Mouse (Mus musculus) cerebellum, postnatal 36 days (tissue): ENCODE measurements around the gene Trim2.
A peak's percentile ranks its signal among the peaks of the same experiment; 100 is the strongest.

Experiments
- DNase-seq, 2 experiments: peaks; one replicate each; pipeline ENCODE4 v3.0.0; 2021 to 2022; ENCODE audit warnings: mixed read lengths in 2 of 2

The Trim2 gene

GRCm38 (mm10) chr3:84284796-84285195 is 21.9 kb downstream of the Trim2 start:
- no peak for DNase-seq

- DNase-seq: no peak
Measured at GRCm38 (mm10) chr3:84283524-84283923, 23.2 kb downstream of the Trim2 start.

DNA sequence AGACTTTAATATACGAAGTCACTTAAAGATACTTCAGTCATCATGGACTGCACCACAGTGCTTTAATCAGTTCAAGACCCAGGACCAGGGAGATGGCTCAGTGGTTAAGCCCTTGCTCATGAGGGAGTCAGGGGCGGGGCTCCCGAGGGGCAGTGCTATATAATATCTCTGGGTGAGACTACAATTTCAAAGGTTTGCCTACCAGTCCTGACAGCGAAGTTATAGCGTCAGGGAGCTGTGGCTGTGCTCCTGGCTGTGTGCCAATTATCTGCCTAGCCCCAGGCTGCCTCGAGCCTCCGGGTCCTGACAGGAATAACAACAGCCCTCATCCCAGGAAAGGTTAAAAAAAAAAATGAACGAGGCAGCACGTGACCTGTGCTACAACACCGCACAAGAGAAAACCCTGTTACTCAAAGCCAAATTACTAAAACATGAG is 24.7 kb downstream of the Trim2 start:
- no peak for DNase-seq

DNA sequence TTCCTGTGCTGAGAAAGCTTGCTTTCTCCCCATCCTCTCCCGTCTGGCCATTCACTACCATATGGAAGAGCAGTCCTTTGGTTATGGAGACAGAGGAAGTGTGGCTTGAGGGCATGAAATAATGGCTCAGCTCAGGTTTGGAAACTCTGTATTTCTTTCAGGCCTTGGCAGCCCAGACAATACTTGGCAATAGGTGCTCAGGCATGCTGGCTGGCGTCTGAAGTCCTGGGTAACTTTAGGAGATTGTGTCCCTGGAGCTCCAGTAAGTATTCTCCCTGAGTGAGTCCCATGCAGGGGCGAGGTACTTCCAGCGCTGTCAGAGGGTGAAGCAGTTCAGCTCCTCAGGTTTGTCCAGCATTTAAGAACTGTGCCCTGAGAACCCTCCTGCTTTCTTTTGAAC is 27.9 kb downstream of the Trim2 start:
- no peak for DNase-seq

GRCm38 (mm10) chr3:84275124-84275523 is 31.6 kb downstream of the Trim2 start:
- no peak for DNase-seq

GRCm38 (mm10) chr3:84272293-84273015 is 34.2 kb downstream of the Trim2 start:
- no peak for DNase-seq

- DNase-seq: no peak
Measured at GRCm38 (mm10) chr3:84271794-84272193, 34.9 kb downstream of the Trim2 start.

DNA sequence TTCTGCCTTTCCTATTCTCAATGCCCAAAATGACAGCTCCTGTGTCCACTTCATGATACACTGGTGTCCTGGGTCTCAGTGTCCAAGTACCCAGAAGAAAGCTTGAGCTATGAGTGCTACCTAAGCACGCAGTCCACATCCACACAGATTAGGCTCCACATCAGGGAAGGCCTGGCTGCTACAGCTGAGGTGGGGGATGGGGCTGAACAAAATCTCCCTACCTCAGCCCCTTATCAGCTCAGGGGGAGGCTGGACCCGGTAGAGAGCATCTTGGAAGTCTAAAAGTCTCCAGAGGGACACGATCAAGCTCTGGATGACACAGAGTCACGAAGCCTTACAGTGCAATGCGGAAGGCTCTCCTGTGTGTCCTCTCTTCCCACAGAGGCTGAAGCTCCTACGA is 35.6 kb downstream of the Trim2 start:
- DNase-seq: no peak

DNA sequence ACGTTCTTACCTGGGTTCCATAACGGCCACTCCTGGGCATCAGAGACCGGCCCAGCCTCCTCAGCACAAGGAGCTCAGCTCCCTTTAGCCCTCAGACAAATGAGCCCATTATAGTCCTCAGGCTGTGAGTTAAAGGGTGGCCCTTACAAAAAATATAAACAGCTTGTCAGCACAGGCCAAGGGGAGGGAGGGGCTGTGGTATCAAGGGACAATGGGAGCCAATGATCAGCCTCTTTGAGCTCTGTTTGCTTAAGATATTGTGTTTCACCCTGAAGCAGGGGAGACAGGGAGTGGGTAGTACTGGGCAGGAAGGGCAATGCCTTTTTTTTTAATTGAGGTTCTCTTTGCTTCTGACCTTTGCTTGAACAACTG is 36.1 kb downstream of the Trim2 start:
- no peak for DNase-seq

GRCm38 (mm10) chr3:84269987-84270623 is 36.6 kb downstream of the Trim2 start:
- DNase-seq: no peak

GRCm38 (mm10) chr3:84268434-84268833 is 38.2 kb downstream of the Trim2 start:
- DNase-seq: no peak

- DNase-seq: no peak
Measured at GRCm38 (mm10) chr3:84266391-84266931, 40.2 kb downstream of the Trim2 start.

GRCm38 (mm10) chr3:84265084-84265483 is 41.6 kb downstream of the Trim2 start:
- DNase-seq: no peak

DNA sequence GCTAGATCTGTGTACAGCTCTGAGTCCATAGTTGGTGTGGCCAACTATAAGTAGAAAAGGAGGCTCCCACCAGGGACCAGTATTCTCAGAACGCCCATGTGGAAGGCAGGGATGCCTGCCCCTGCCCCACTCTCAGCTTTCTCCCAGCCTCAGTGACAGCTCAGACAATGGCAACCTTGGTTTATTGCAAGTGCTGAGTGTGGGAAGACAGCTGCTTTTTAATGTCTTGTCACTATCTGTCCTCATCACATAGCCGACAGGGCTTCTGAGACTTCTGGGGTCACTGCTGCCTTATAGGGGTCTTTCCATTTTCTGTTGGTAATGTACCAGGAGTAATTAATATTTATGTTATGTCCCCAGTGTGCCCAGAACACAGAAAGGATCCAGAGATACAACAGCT is 42.3 kb downstream of the Trim2 start:
- DNase-seq: no peak

DNA sequence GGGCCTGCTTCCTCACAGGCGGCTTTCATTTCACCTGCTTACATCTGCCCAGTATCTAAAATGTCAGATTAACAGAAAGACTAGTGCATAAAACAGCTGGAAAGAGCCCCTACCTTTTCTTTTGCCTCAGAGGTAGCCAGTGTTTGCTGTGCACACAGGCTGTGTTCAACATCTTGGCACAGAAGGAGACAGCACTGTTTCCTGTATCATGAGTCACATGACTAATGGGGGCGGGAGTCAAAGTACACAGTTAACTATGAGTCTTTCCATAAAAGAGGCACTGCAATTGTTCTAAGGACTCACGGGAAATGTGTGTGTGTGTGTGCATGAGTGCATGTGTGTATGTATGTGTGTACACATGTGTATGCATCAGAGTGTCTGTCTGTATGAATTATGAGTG is 43.9 kb downstream of the Trim2 start:
- DNase-seq: no peak

DNA sequence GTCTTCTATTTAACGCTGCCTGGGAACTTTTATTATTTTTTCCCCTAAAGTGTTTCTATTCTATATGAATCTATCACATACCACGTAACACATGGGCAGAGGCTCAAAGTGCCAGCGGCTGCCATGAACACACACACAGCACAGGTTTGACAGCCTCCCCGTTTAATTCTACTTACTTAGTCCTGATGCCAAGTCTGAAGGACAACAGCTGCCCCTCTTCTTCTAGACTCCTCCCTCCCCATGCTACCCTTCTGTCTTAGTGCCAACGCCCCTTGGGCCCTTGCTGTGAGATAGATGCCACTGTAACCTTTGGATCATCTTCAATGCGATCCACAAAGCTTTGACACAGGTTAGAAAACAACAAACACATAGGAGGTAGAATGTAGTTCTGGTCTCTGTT is 44.8 kb downstream of the Trim2 start:
- DNase-seq: no peak

- no peak for DNase-seq
Measured at GRCm38 (mm10) chr3:84260837-84261236, 45.8 kb downstream of the Trim2 start.

DNA sequence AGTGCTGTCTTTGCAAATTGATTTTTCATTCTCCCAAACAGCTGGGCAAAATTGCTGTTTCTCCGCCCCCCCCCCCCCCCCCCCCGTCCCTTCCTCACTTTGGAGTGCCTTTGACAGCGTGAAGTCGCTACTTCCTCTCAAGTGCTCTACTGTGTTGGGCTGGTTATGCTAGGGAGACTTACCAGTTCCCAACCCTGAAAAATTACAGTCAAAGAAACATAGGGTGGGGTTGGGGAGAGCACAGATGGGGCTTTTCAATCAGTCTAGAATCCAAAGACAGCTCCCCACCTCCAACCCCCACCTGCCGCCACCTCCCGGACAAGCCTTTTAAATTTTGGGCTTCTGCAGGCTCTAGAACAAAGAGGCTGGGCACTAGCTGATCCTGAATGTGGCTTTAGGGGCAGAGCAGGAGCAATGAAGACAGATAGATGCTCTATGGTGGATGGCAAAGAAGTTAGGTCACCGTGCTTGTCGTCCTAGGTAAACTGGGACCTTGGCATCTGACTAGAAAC is 46.6 kb downstream of the Trim2 start:
- peak in 1 of 2 experiments; percentile 19 for DNase-seq

- DNase-seq: peak; percentile 67 to 73
Measured at GRCm38 (mm10) chr3:84259281-84260023, 47.2 kb downstream of the Trim2 start.

DNA sequence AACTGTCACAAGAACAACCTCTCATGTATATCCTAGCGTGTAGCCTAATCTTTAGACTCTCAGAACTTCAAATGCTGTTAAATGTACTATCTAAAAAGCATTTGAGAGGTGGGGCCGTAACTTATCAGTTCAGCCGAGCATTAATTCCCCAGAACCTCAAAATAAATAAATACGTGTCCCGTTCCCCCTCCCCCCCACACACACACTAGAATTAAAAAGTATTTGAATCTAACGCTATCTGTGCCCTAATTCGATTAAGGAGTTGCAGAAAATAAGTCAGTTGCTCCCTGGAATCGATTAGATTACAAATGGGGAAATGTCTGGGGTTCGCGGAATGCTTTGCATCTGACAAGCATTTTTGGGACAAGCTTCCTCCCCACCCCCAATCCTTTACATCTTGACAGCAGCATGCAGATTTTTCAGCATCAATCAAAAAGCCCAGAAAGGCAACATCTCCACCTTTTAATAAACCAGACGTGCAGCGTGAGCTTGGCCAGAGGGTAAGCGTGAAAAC is 48.1 kb downstream of the Trim2 start:
- no peak for DNase-seq

- DNase-seq: no peak
Measured at GRCm38 (mm10) chr3:84257989-84258517, 48.6 kb downstream of the Trim2 start.

DNA sequence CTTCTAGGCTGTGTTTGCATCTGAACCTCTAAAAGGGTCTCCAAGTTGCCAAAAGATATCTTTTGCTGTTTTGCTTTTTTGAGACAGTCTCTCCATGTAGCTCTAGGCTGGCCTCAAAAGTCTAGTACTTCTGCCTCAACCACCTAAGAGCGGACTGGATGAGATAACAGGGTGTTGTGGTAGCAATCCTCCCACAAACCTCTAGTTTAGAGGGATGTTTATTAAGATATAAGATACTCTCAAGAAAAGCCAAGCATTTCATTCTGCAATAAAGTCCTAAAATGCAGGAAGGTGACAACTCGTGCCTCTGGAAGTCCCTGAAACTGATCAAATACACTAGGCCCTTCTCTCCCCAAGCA is 52.2 kb downstream of the Trim2 start:
- DNase-seq: no peak
